Mouse (Mus musculus) kidney, adult 2 months (tissue): ENCODE measurements at regions not wholly inside any gene's neighbourhood (a gene's known extent, or its start where the extent isn't known, plus 50 kb on each side); places are given as distances from the start of the nearest gene placed in this dataset.

Experiments
- DNase-seq: peaks from one replicate; pipeline ENCODE4 v3.0.0; 2021
- H3K27ac ChIP-seq: fragments of 200-500 bp; 2 replicates; pipeline ENCODE4 v1.5.1; 2012; ENCODE audit warnings: low read depth, low read length, control low read depth, inconsistent platforms; ENCODE audit not compliant: insufficient read depth
- H3K27me3 ChIP-seq: fragments of 200-500 bp; replicated peaks from 2 replicates; pipeline ENCODE4 v1.6.1; 2012; ENCODE audit warnings: mild to moderate bottlenecking, moderate library complexity, low read length, inconsistent platforms; ENCODE audit not compliant: control insufficient read depth, insufficient read depth
- H3K36me3 ChIP-seq: fragments of 200-500 bp; 2 replicates; pipeline ENCODE4 v1.6.1; 2012; ENCODE audit warnings: mild to moderate bottlenecking, moderate library complexity, low read length, inconsistent platforms; ENCODE audit not compliant: control insufficient read depth, insufficient read depth
- H3K4me1 ChIP-seq: fragments of 200-500 bp; 2 replicates; pipeline ENCODE4 v1.6.1; 2011; ENCODE audit warnings: low read length; ENCODE audit not compliant: control insufficient read depth, insufficient read depth
- H3K4me3 ChIP-seq: fragments of 200-500 bp; 2 replicates; pipeline ENCODE4 v1.5.1; 2011; ENCODE audit warnings: mild to moderate bottlenecking, low read depth, low read length, control low read depth; ENCODE audit not compliant: insufficient read depth
- CTCF ChIP-seq: fragments of 200-500 bp; conservative IDR thresholded peaks from 2 replicates; pipeline ENCODE4 v1.5.1; 2011; ENCODE audit warnings: low read depth, mild to moderate bottlenecking, control low read depth, low read length, moderate library complexity, mixed read lengths; ENCODE audit not compliant: insufficient read depth, insufficient read length
- POLR2A ChIP-seq: fragments of 200-500 bp; IDR thresholded peaks from one replicate; pipeline ENCODE4 v1.6.1; 2011; ENCODE audit warnings: low read depth, low read length, control low read depth
- WGBS: fragments of 180-500 bp; shearing (Covaris S2); methylation state at CpG from one replicate; pipeline ENCODE4 v1.1.7; 2018; 5-methylcytosine and 5-hydroxymethylcytosine counted together

- 81% methylated on average over 5 of the region's 5 CpGs for WGBS
Observed at GRCm38 (mm10) chr17:16798316-16798715, 265.6 kb upstream of the Zfp960 start.

GRCm38 (mm10) chr17:16804986-16805385 is 258.9 kb upstream of the Zfp960 start:
- 59% methylated on average over 3 of the region's 3 CpGs for WGBS
- Histone ChIP-seq H3K4me1 (no peaks in the 10 kb centered on the region), H3K36me3 (no peaks in the 10 kb centered on the region), H3K27me3 (no peaks in the 10 kb centered on the region; the same call in 1 of the 2 replicates), H3K27ac (no peak overlapping the region), H3K4me3 (no peak overlapping the region)
- no peak for DNase-seq
- no peak for TF ChIP-seq CTCF
- no peak for TF ChIP-seq POLR2A

More at GRCm38 (mm10) chr17:16798316-16798715, 265.6 kb upstream of the Zfp960 start:
- TF ChIP-seq CTCF (no peak), POLR2A (no peak)
- Histone ChIP-seq H3K27ac (no peak overlapping the region), H3K36me3 (no peaks in the 10 kb centered on the region), H3K27me3 (no peaks in the 10 kb centered on the region), H3K4me1 (no peaks in the 10 kb centered on the region), H3K4me3 (no peak overlapping the region)
- DNase-seq = no peak

DNA sequence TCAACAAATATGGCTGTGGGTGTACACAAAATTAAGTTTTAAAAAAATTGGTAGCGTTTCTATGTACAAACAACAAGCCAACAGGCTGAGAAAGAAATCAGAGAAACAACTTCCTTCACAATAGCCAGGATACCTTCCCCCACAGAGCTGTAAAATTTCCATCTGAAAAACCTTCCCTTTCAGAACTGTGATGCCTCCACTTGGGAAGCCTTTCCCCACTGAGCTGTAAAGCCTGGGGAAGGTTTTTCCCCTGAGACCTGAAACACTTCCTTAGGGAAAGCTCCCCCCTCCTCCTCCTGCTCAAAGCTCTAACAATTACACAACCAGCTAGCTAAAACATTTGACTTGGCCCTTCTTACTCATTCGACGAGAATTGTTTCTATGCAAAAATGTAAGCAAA is 245.5 kb upstream of the Zfp960 start:
- H3K4me3 ChIP-seq = no peak overlapping the region
- no peak for DNase-seq

DNA sequence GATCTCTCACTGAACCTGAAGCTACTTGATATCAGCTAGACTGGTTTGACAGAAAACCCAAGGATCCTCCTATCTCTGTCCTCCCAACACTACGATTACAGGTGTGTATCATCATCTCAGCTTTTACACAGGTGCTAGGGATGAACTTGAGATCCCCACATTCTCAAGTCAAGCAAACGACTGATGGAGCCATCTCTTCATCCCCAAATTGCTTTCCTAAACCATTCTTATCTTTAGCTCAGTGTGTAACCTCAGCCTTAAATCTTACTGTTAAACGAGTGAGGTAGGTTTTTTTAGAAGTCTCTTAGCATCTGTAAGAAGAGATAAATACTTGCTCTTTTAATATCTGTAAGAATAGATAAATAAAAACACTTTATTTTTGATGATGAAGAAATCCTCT is 242.2 kb upstream of the Zfp960 start:
- WGBS = 73% methylated on average over 3 of the region's 3 CpGs

More for the DNA sequence above, 245.5 kb upstream of the Zfp960 start:
- no peaks in the 10 kb centered on the region for H3K27me3 ChIP-seq
- no peaks in the 10 kb centered on the region for H3K36me3 ChIP-seq
- WGBS = 27% methylated on average over 3 of the region's 3 CpGs
- no peak for TF ChIP-seq POLR2A
- TF ChIP-seq CTCF = no peak
- H3K27ac ChIP-seq = no peak overlapping the region
- no peaks in the 10 kb centered on the region for H3K4me1 ChIP-seq

DNA sequence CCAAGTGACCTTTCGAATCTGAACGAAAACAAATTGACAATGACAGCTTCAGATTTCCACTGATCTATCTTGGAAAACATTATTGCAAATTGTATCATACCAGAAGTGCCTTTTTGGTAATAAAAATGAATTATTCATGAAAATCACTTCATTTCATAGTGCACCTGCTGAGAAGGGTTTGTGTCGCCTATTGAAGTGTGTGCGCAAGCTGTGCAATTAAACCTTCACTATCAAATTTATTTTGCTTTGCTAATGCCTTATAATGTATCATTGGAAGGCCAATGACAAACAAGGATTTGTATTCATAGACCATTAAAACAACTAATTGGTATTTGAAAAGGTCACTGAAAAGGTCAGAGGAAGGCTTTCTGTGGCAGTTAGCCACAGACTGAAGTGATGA is 224.8 kb upstream of the Zfp960 start:
- TF ChIP-seq POLR2A (no peak), CTCF (no peak)
- Histone ChIP-seq H3K4me1 (no peaks in the 10 kb centered on the region), H3K27me3 (no peaks in the 10 kb centered on the region), H3K4me3 (no peak overlapping the region), H3K36me3 (no peaks in the 10 kb centered on the region), H3K27ac (no peak overlapping the region)
- DNase-seq = no peak
- 89% methylated on average over 4 of the region's 4 CpGs for WGBS

More for the DNA sequence above, 242.2 kb upstream of the Zfp960 start:
- Histone ChIP-seq H3K4me3 (no peak overlapping the region), H3K27me3 (no peaks in the 10 kb centered on the region), H3K27ac (no peak overlapping the region), H3K36me3 (no peaks in the 10 kb centered on the region), H3K4me1 (no peaks in the 10 kb centered on the region)
- DNase-seq = no peak
- TF ChIP-seq POLR2A (no peak), CTCF (no peak)

GRCm38 (mm10) chr17:16860771-16861170 is 203.1 kb upstream of the Zfp960 start:
- TF ChIP-seq CTCF = no peak
- TF ChIP-seq POLR2A = no peak
- H3K36me3 ChIP-seq = no peaks in the 10 kb centered on the region
- H3K27me3 ChIP-seq = no peaks in the 10 kb centered on the region
- H3K27ac ChIP-seq = no peak overlapping the region
- no peak overlapping the region for H3K4me3 ChIP-seq
- DNase-seq = no peak
- no peaks in the 10 kb centered on the region for H3K4me1 ChIP-seq
- WGBS = 25% methylated on average over 1 of the region's 1 CpGs

- TF ChIP-seq POLR2A (no peak), CTCF (0 out of 2 replicates have a peak, but pooled peaks have one; percentile 7)
- DNase-seq = peak; percentile 41
- Histone ChIP-seq H3K27me3 (no peaks in the 10 kb centered on the region), H3K4me3 (no peak overlapping the region), H3K4me1 (no peaks in the 10 kb centered on the region), H3K36me3 (no peaks in the 10 kb centered on the region), H3K27ac (no peak overlapping the region)
- WGBS = 54% methylated on average over 2 of the region's 2 CpGs
Observed at GRCm38 (mm10) chr17:16900791-16901190, 163.1 kb upstream of the Zfp960 start.
